Mouse (Mus musculus): ENCODE measurements around the gene Bcl3. TPM values are rescaled to one million over a fixed set of nuclear protein-coding genes. Genes with fewer than 3 reads are reported as not detected.

Bcl3 gene
- polyA plus RNA-seq, 1 experiment, result 0.80 TPM

DNA sequence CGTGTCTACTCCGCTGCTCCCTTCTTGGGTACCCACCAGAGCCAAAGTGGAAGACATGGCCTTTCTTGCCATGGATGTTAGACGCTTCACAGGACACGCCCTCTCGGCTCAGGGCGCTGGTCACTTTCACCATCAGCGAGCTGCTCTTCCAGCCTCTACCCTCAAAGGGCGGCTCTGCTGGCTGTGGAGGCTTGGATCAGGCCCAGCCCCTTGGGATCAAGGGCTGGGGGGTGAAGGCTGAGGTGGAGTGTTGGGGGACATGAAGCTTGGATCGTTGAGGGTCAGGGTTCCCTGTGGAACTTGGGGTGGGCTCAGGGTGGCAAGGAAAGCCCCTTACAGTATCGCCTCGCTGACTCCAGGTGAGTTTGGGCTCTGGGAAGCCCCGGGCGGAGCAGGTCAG, 63.9 kb downstream of the Bcl3 start:
- TF ChIP-seq CTCF (IDR thresholded peaks at IDR 0.05; ENCODE audit: borderline replicate concordance, insufficient read depth, low read depth, low read length) (no peak), POLR2A (IDR thresholded peaks at IDR 0.05; ENCODE audit: borderline replicate concordance, insufficient read depth, low read length) (no peak)
- no peak for DNase-seq
- 80% methylated on average over 13 of the region's 13 CpGs for WGBS
- no peaks in the 10 kb centered on the region for H3K27me3 ChIP-seq (ENCODE audit: control insufficient read depth, insufficient read depth, low read length)
- no peak overlapping the region for H3K27ac ChIP-seq (ENCODE audit: insufficient read depth, low read length)
- no peaks in the 10 kb centered on the region for H3K4me1 ChIP-seq (ENCODE audit: control insufficient read depth, insufficient read depth, low read length)
- H3K4me3 ChIP-seq (replicated peaks; ENCODE audit: insufficient read depth, low read depth, low read length), result no peak overlapping the region

Other genes with a start within 250 kb of the Bcl3 start
- 3.4 and 4.0 TPM in 2 replicates for gene Zfp296, start 245.5 kb downstream of the Bcl3 start, polyA plus RNA-seq (2012; rRNA removed)
- gene Gemin7, start 245.2 kb downstream of the Bcl3 start, polyA plus RNA-seq (2012; rRNA removed), result 86.1 and 87.2 TPM in 2 replicates
- 151 and 152 TPM in 2 replicates for gene Clasrp, start 218.3 kb downstream of the Bcl3 start, polyA plus RNA-seq (2012; rRNA removed)
- gene Relb, start 193.3 kb downstream of the Bcl3 start, polyA plus RNA-seq (2012; rRNA removed), result 4.7 and 5.8 TPM in 2 replicates
- 158 and 159 TPM in 2 replicates for gene Clptm1, start 157.7 kb downstream of the Bcl3 start, polyA plus RNA-seq (2012; rRNA removed)
- not detected in 2 replicates for gene Apoc2, start 144.8 kb downstream of the Bcl3 start, polyA plus RNA-seq (2012; rRNA removed)
- not detected in 2 replicates for gene Gm44805, start 141.3 kb downstream of the Bcl3 start, polyA plus RNA-seq (2012; rRNA removed)
- gene Apoc4, start 141.3 kb downstream of the Bcl3 start, polyA plus RNA-seq (2012; rRNA removed), result not detected in 2 replicates
- gene Apoc1, start 130.1 kb downstream of the Bcl3 start, polyA plus RNA-seq (2012; rRNA removed), result 5.1 and 6.6 TPM in 2 replicates
- 2,800 and 2,936 TPM in 2 replicates for gene Apoe, start 123.6 kb downstream of the Bcl3 start, polyA plus RNA-seq (2012; rRNA removed)
- gene Tomm40, start 107.3 kb downstream of the Bcl3 start, polyA plus RNA-seq (2012; rRNA removed), result 125 TPM in 2 replicates
- gene Nectin2, start 72.3 kb downstream of the Bcl3 start, polyA plus RNA-seq (2012; rRNA removed), result 8.9 and 9.3 TPM in 2 replicates
- 24.7 and 25.3 TPM in 2 replicates for gene Bcam, start 51.8 kb downstream of the Bcl3 start, polyA plus RNA-seq (2012; rRNA removed)
- gene Cblc, start 26.0 kb downstream of the Bcl3 start, polyA plus RNA-seq (2012; rRNA removed), result not detected in 2 replicates
- 6.9 and 8.2 TPM in 2 replicates for gene Gm19345, start 29.2 kb upstream of the Bcl3 start, polyA plus RNA-seq (2012; rRNA removed)
- 0.21 and 0.74 TPM in 2 replicates for gene Ceacam16, start 38.5 kb upstream of the Bcl3 start, polyA plus RNA-seq (2012; rRNA removed)
- not detected in 2 replicates for gene Ceacam19, start 65.2 kb upstream of the Bcl3 start, polyA plus RNA-seq (2012; rRNA removed)
- gene Pvr, start 98.4 kb upstream of the Bcl3 start, polyA plus RNA-seq (2012; rRNA removed), result 7.4 and 7.5 TPM in 2 replicates
- not detected in 2 replicates for gene Igsf23, start 128.0 kb upstream of the Bcl3 start, polyA plus RNA-seq (2012; rRNA removed)
- gene Ceacam20, start 142.6 kb upstream of the Bcl3 start, polyA plus RNA-seq (2012; rRNA removed), result not detected in 2 replicates
- gene Nlrp9b, start 168.7 kb upstream of the Bcl3 start, polyA plus RNA-seq (2012; rRNA removed), result not detected in 2 replicates

Measured in cerebellum, adult 2 months (tissue).